Mouse (Mus musculus) midbrain, embryonic 11.5 days (tissue): ENCODE results near the gene Smu1. TPM values are rescaled to one million over a fixed set of nuclear protein-coding genes. Genes with fewer than 3 reads are reported as not detected.
"Not testable (repeated sequence)": the region's sequence is repeated elsewhere in the genome, so short reads cannot be mapped to it uniquely, and the experiment has no call there.

Experiments used
- ATAC-seq: fragments of 200-750 bp; cut with Nextera tagmentation; 2 replicates; pipeline ENCODE4 v1.8.0; 2017; ENCODE audit warnings: moderate TSS enrichment, moderate library complexity; ENCODE audit not compliant: low FRiP score
- DNase-seq: peaks from one replicate; pipeline ENCODE4 v3.0.0; 2015; ENCODE audit warnings: low spot score; ENCODE audit errors: missing footprints
- H3K27ac ChIP-seq: fragments of 300-500 bp; sonication (generic); 2 replicates; pipeline ENCODE4 v1.5.1; 2014; ENCODE audit warnings: low read depth, low read length
- H3K27me3 ChIP-seq: fragments of 300-500 bp; sonication (generic); 2 replicates; pipeline ENCODE4 v1.6.1; 2014; ENCODE audit warnings: mild to moderate bottlenecking, low read length, moderate library complexity, mixed read lengths; ENCODE audit not compliant: control insufficient read depth, insufficient read depth
- H3K36me3 ChIP-seq: fragments of 300-500 bp; sonication (generic); 2 replicates; pipeline ENCODE4 v1.6.1; 2014; ENCODE audit warnings: mild to moderate bottlenecking, low read length, moderate library complexity, mixed read lengths; ENCODE audit not compliant: control insufficient read depth, insufficient read depth
- H3K4me1 ChIP-seq: fragments of 300-500 bp; sonication (generic); 2 replicates; pipeline ENCODE4 v1.6.1; 2014; ENCODE audit warnings: low read length; ENCODE audit not compliant: control insufficient read depth, insufficient read depth
- H3K4me2 ChIP-seq: fragments of 300-500 bp; sonication (generic); 2 replicates; pipeline ENCODE4 v1.6.1; 2014; ENCODE audit warnings: mild to moderate bottlenecking, moderate library complexity
- H3K4me3 ChIP-seq: fragments of 300-500 bp; sonication (generic); 2 replicates; pipeline ENCODE4 v1.5.1; 2014; ENCODE audit warnings: low read depth, low read length
- H3K9ac ChIP-seq: fragments of 300-500 bp; sonication (generic); 2 replicates; pipeline ENCODE4 v1.6.1; 2014; ENCODE audit warnings: low read length
- H3K9me3 ChIP-seq: fragments of 300-500 bp; sonication (generic); 2 replicates; pipeline ENCODE4 v1.6.1; 2016; ENCODE audit warnings: low read length; ENCODE audit not compliant: control insufficient read depth
- WGBS: fragments of 180-500 bp; shearing (Covaris S2); extraction: QIAGEN DNeasy Blood & Tissue Kit; methylation state at CpG from one replicate; pipeline ENCODE4 v1.1.7; 2014; 5-methylcytosine and 5-hydroxymethylcytosine counted together
- polyA plus RNA-seq: library from polyadenylated mRNA; unstranded; fragments of >200 nt; fragmentation: Nextera tagmentation; extraction: Ambion mirVana; gene quantifications from 2 replicates; pipeline ENCODE4 v1.2.1, GENCODE M21; 2014

Gene Smu1
- 192 and 194 TPM in 2 replicates for polyA plus RNA-seq

DNA sequence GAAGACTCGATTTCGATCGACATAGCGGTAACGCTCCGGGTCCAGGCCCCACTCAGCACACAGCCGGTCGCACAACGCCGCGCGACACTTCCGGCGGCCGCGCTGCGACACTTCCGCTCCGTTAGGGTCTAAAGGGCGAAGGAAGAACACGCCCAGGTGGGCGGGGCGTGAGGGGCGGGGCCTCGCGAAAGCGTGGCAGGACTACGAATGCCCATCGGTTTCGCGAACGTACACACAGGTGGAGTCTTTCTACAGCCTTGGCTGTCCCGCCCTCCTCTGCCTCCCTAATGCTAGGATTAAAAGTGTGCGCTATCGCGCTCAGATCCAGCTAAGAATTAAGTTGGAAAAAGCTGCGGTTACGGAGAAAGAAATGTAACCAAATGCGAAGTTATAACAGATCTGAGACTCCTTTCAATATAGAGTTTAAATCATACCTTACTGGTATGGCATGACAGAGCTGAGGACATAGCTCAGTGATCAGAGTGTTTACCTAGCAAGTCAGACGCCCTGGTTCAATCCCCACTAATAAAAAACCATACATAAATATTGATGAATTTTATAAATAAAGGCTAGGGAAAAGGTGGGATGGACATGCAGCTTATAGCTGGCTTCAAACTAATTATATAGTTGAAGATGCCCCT is at the start of gene Smu1:
Gene Smu1 (minus strand): TSS at position 144 of the 641 bp plus-strand sequence.
- Histone ChIP-seq H3K27ac (no peak within 1 kb of the TSS), H3K9me3 (no peaks in the 10 kb centered on the region), H3K4me3 (peak within 1 kb of the TSS; percentile 98), H3K36me3 (peaks cover 13% of the 10 kb centered on the region), H3K4me2 (peak within 1 kb of the TSS; percentile 70), H3K4me1 (peaks cover 2% of the 10 kb centered on the region; the same call in 1 of the 2 replicates), H3K27me3 (no peaks in the 10 kb centered on the region), H3K9ac (peak within 1 kb of the TSS; percentile 72)
- DNase-seq = peak; percentile 100
- peak; percentile 100 for ATAC-seq
- under 1% methylated on average over 40 of the region's 40 CpGs for WGBS

DNA sequence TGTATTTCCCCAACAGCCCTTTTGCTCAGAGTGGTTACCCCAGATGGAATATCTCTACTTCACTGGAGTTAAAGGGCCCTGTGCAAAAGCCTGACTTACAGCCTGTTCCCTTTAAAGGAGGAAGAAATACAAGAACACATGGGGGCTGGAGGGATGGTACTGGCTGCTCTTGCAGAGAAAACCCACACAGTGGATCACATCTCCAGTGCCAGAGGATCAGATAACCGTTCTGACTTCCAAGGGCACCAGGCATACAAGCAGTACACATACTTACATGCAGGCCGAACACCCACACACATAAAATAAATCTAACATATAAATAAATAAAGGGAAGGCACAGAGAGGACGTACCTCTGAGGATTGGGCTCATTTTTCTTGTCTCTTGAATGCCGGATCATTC is 49.7 kb upstream of the Smu1 start:
- ATAC-seq = no peak
- 91% methylated on average over 4 of the region's 4 CpGs for WGBS
- Histone ChIP-seq H3K9ac (no peak overlapping the region), H3K4me1 (no peaks in the 10 kb centered on the region), H3K36me3 (no peaks in the 10 kb centered on the region), H3K4me2 (no peak overlapping the region), H3K27ac (no peak overlapping the region), H3K4me3 (no peak overlapping the region), H3K9me3 (no peaks in the 10 kb centered on the region), H3K27me3 (no peaks in the 10 kb centered on the region)
- DNase-seq = no peak

DNA sequence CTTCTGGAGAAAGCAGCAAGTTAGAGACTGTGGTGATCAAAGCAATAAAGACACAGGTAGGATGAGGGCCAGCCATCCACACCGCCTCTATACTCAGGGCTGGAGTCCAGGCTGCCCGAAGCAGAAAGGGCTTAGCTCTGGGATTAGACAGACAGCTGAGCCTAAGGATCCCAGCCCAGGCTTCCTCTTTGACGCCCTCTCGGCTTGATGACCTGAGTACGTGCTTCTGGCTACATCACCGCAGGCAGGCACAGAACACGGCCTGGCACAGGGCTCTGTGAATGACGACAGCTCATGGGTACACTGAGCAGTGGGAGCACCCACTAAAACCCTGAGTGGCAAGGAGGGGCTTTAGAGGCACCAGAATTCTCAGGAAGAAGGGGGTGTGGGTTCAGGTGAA is 47.7 kb upstream of the Smu1 start:
- no peak overlapping the region for H3K9ac ChIP-seq
- DNase-seq (no peak), ATAC-seq (no peak)
- H3K4me2 ChIP-seq = no peak overlapping the region
- no peak overlapping the region for H3K4me3 ChIP-seq
- no peaks in the 10 kb centered on the region for H3K27me3 ChIP-seq
- H3K36me3 ChIP-seq = no peaks in the 10 kb centered on the region
- WGBS = 79% methylated on average over 8 of the region's 8 CpGs
- H3K4me1 ChIP-seq = no peaks in the 10 kb centered on the region
- H3K9me3 ChIP-seq = no peaks in the 10 kb centered on the region
- H3K27ac ChIP-seq = no peak overlapping the region

DNA sequence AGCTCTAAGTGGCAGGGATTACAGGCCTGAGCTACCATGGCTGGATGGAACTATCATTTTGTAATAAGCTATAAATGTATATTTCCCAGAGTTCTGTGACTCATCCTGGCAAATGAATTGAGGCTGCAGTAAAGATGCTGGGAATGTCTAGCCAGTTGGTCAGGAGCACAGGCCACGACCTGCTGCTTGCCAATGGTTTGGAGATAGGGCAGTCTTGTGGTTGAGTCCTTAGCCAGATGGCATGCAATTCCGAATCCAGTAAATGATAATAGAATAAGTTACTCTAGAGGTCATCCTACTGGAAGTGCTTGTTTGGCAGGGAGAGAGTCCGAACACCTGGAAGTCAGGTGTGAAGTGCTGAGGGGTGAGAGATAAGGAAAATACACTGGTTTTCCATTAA is 45.1 kb upstream of the Smu1 start:
- DNase-seq (no peak), ATAC-seq (no peak)
- H3K4me3 ChIP-seq = no peak overlapping the region
- no peak overlapping the region for H3K9ac ChIP-seq
- H3K4me1 ChIP-seq = no peaks in the 10 kb centered on the region
- no peaks in the 10 kb centered on the region for H3K36me3 ChIP-seq
- 95% methylated on average over 3 of the region's 3 CpGs for WGBS
- no peak overlapping the region for H3K27ac ChIP-seq
- no peaks in the 10 kb centered on the region for H3K27me3 ChIP-seq
- H3K9me3 ChIP-seq = no peaks in the 10 kb centered on the region
- H3K4me2 ChIP-seq = no peak overlapping the region

DNA sequence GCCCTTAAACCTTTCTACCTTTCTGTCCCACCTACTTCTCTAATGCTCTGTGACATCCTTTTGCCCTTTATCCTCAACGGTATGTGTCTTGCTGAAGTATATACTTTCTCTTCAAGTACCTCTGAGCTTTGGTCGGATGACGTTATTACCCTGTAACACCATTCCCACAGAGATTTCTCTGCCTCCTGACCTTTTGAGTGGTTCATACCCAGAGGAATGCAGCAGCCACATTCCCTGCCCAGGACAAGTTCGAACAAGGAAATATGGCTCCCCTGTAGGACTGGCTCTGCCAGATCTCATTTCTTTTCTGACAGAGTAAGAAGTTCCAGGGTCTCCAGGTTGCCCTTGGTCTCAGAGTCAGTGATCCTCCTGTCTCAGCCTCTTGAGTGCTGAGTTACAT is 44.2 kb upstream of the Smu1 start:
- H3K9me3 ChIP-seq = no peaks in the 10 kb centered on the region
- no peaks in the 10 kb centered on the region for H3K36me3 ChIP-seq
- no peaks in the 10 kb centered on the region for H3K4me1 ChIP-seq
- H3K27ac ChIP-seq = no peak overlapping the region
- no peak overlapping the region for H3K4me3 ChIP-seq
- WGBS = 80% methylated on average over 4 of the region's 4 CpGs
- DNase-seq = no peak
- no peak for ATAC-seq
- H3K9ac ChIP-seq = no peak overlapping the region
- H3K4me2 ChIP-seq = no peak overlapping the region
- H3K27me3 ChIP-seq = no peaks in the 10 kb centered on the region

DNA sequence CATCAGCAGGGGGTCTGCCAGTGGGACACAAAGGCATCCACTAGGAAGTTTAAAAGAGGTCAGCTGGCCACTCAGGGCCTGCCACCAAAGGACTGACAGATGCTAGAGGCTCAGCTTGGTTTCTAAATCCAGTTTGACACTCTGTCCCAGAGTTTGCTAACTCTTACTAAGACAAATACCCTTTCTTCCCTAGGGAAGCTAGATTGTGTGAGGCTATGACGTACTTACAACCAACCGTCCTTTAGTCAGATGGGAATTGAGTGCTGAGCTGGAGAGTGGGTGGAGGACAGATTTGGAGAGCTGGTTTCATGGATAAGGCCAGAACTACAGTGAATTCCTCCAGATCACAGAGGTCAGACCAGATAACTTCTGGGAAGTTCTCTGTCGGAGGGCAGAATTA is 43.1 kb upstream of the Smu1 start:
- 79% methylated on average over 3 of the region's 3 CpGs for WGBS
- Histone ChIP-seq H3K36me3 (no peaks in the 10 kb centered on the region), H3K27ac (no peak overlapping the region), H3K27me3 (no peaks in the 10 kb centered on the region), H3K4me3 (no peak overlapping the region), H3K4me1 (no peaks in the 10 kb centered on the region), H3K9me3 (no peaks in the 10 kb centered on the region), H3K9ac (no peak overlapping the region), H3K4me2 (no peak overlapping the region)
- DNase-seq (no peak), ATAC-seq (no peak)

DNA sequence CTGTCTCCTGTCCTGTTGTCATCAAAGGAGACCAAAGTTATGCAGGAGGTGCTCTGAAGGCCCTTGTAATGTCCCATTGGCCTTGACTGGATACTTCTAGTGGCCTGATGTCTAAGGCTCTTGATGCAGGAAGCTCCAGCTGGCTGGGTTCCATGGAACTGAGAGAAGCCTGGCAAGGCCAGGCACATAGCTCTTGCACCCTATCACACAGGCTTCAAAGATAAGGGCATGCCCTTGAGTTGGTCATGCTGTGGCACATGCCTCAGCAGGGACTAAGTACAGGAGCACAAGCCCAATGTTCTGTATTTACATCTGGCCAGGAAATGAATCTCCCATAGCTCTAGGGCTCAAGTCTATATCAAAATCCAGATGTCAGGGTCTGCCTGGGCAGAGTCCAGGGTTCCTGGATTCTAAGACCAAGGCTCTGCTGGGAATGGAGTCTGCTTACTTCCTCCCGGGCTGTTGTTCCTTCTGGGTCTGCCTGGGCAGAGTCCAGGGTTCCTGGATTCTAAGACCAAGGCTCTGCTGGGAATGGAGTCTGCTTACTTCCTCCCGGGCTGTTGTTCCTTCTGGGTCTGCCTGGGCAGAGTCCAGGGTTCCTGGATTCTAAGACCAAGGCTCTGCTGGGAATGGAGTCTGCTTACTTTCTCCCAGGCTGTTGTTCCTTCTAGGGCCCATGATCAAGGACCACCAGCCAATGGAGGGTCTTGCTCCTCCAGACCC is 41.3 kb upstream of the Smu1 start:
- WGBS = 60% methylated on average over 1 of the region's 2 CpGs
- not testable (repeated sequence) for H3K4me1 ChIP-seq, H3K4me3 ChIP-seq, H3K36me3 ChIP-seq, H3K9ac ChIP-seq, H3K4me2 ChIP-seq, DNase-seq, H3K27ac ChIP-seq, H3K9me3 ChIP-seq, ATAC-seq, H3K27me3 ChIP-seq

DNA sequence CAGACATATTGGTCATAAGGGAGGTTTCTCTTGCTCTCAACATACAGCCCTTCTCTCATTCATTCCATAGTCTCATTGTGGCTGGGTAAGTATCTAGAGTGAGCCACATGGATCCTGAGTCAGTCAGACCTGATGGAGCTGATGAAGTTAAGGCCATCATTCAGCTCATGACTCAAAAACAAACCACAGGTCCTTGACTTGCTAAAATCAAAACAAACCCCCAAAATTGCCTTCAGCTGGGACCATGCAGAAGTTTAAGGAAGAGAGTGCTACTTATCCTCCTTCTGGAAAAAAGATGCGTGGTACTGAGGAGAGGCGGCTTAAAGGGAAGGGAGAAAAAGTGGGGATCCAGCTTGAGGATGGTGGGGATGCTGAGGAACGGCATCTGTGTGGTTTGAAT is 38.0 kb upstream of the Smu1 start:
- Histone ChIP-seq H3K4me2 (no peak overlapping the region), H3K9ac (no peak overlapping the region), H3K4me3 (no peak overlapping the region), H3K9me3 (no peaks in the 10 kb centered on the region), H3K27me3 (no peaks in the 10 kb centered on the region), H3K4me1 (no peaks in the 10 kb centered on the region), H3K36me3 (no peaks in the 10 kb centered on the region), H3K27ac (no peak overlapping the region)
- WGBS = 85% methylated on average over 3 of the region's 3 CpGs
- DNase-seq (no peak), ATAC-seq (no peak)

DNA sequence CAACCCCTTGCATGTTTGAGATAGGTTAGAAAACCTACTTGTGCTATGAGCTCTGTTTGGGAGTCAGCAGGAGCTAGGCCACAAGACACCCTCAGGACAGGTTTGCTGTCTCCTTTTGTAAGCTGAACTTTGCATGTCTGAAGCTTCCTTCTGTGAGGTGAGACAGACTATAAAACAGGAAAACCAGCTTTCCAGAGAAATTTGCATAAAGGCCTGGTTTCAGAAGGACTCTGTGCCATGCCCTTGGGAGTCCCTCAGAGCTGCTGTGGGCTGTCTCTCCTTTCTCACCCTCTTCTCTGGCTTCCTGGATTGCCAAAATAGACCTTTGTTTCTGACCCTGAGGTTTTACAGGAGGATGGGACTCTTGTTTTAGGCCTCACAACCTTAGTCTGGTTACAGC is 36.6 kb upstream of the Smu1 start:
- Histone ChIP-seq H3K4me3 (no peak overlapping the region), H3K4me2 (no peak overlapping the region), H3K4me1 (no peaks in the 10 kb centered on the region), H3K9ac (no peak overlapping the region), H3K36me3 (no peaks in the 10 kb centered on the region), H3K27ac (no peak overlapping the region), H3K9me3 (no peaks in the 10 kb centered on the region), H3K27me3 (no peaks in the 10 kb centered on the region)
- DNase-seq = no peak
- no peak for ATAC-seq
